Mouse (Mus musculus): ENCODE results near the gene Pced1b. TPM values are rescaled to one million over a fixed set of nuclear protein-coding genes. Genes with fewer than 3 reads are reported as not detected.
A peak's percentile ranks its signal among the peaks of the same experiment; 100 is the strongest.

Gene Pced1b
- polyA plus RNA-seq, 1 experiment = 5.6 TPM

DNA sequence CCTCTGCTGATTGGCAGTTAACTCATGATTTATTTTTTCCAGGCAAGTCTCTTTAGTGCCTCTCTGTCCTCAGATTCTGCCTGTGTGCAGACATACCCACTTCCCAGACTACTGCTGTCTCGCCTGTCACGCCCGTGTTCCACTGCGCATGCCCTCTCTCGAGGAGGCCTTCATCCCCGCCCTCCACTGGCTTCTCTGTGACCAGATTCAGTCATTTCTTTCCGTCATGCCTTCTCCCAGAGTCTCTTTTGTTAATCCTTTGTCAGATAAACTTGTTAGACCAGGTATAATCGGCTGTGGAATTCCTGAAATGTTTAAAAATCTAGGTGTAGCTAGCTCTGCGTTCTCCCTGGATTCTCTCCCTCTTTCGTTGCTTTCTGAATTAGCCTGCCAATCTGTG, 23.5 kb upstream of the Pced1b start:
- Histone ChIP-seq H3K4me1 (ENCODE audit: control insufficient read depth, insufficient read depth, insufficient read length, low read length) (no peaks in the 10 kb centered on the region), H3K27ac (ENCODE audit: insufficient read depth, low read depth, low read length) (no peak overlapping the region), H3K36me3 (ENCODE audit: control insufficient read depth, insufficient read depth, low read length) (no peaks in the 10 kb centered on the region), H3K4me3 (ENCODE audit: low read depth, low read length) (no peak overlapping the region), H3K27me3 (ENCODE audit: control insufficient read depth, insufficient read depth, low read length) (no peaks in the 10 kb centered on the region)
- TF ChIP-seq CTCF (IDR thresholded peaks at IDR 0.05; ENCODE audit: extremely low read depth, insufficient read length, insufficient replicate concordance, low read depth, low read length) (no peak), POLR2A (IDR thresholded peaks at IDR 0.05; ENCODE audit: low read depth, low read length) (no peak)
- 49% methylated on average over 10 of the region's 10 CpGs for WGBS

DNA sequence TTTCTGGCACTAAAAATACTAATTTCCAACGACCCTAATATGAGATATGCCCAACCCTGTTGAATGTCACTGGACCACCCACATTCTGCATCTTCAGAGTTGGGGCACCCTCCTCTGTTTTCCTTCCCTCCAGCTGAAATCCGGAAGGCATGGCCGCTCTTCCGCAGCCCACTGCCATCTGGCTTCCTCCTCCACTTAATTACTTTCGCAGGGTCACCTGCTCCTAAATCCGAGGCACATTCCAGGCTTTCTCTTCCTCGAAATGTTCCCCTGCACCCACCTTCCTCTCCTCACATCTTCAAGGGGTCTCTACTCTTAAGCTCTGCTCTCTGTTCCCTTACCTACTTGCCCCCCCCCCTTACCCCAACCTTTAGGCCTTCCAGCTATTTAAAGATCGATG, 22.9 kb upstream of the Pced1b start:
- H3K36me3 ChIP-seq (ENCODE audit: control insufficient read depth, insufficient read depth, low read length) = no peaks in the 10 kb centered on the region
- no peak overlapping the region for H3K4me3 ChIP-seq (ENCODE audit: low read depth, low read length)
- H3K27me3 ChIP-seq (ENCODE audit: control insufficient read depth, insufficient read depth, low read length) = no peaks in the 10 kb centered on the region
- TF ChIP-seq POLR2A (IDR thresholded peaks at IDR 0.05; ENCODE audit: low read depth, low read length) (no peak), CTCF (IDR thresholded peaks at IDR 0.05; ENCODE audit: extremely low read depth, insufficient read length, insufficient replicate concordance, low read depth, low read length) (no peak)
- H3K4me1 ChIP-seq (ENCODE audit: control insufficient read depth, insufficient read depth, insufficient read length, low read length) = no peaks in the 10 kb centered on the region
- H3K27ac ChIP-seq (ENCODE audit: insufficient read depth, low read depth, low read length) = no peak overlapping the region
- 74% methylated on average over 8 of the region's 8 CpGs for WGBS

DNA sequence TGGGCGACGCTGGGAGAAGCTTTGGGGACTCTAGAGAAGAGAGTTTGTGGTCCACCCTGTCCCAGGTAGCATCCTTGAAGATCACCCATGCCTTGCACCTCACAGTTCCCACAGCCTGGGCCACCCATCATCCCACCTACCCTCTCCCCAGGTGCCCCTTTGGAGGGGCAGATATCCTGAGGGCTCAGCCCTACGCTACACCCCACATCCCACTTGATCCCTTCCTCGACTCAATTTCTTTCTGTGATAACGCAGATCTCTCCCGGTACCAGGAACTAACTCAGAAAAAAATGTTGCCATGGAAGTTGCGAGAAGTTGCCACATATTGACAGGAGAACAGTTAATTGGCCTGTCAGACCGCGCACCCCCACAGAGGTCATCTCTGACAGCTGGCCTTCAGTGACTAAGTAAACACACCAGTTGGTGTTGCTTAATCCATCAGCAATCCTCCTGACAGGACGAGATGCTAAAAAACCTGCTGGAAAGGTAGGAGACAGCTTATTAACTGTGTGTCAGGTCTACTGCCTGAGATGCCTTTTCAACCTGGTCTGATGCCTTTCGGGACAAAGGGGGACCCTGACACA, 17.3 kb upstream of the Pced1b start:
- 46% methylated on average over 11 of the region's 11 CpGs for WGBS
- no peak overlapping the region for H3K27ac ChIP-seq (ENCODE audit: insufficient read depth, low read depth, low read length)
- no peaks in the 10 kb centered on the region for H3K4me1 ChIP-seq (ENCODE audit: control insufficient read depth, insufficient read depth, insufficient read length, low read length)
- no peaks in the 10 kb centered on the region for H3K27me3 ChIP-seq (ENCODE audit: control insufficient read depth, insufficient read depth, low read length)
- H3K4me3 ChIP-seq (ENCODE audit: low read depth, low read length) = no peak overlapping the region
- H3K36me3 ChIP-seq (ENCODE audit: control insufficient read depth, insufficient read depth, low read length) = no peaks in the 10 kb centered on the region
- TF ChIP-seq POLR2A (IDR thresholded peaks at IDR 0.05; ENCODE audit: low read depth, low read length) (no peak), CTCF (IDR thresholded peaks at IDR 0.05; ENCODE audit: extremely low read depth, insufficient read length, insufficient replicate concordance, low read depth, low read length) (no peak)

DNA sequence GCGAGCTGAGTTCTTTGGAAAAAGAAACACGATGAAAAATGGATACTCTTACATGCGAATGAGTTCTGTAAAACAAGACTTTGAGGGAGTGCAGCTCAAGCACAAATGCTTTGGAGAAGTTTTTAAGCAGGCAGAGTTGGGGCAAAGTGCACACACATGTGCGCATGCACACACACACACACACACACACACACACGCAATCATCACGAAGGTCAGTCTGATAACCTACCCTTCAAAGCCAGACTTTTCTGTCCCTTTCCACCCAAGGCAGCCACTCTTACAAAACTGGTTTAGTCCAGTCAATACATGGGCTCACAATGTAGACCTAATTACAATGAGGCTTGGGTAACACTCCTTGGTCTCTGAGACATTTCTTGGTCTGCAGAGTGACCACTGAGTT, 12.8 kb upstream of the Pced1b start:
- Histone ChIP-seq H3K27me3 (ENCODE audit: control insufficient read depth, insufficient read depth, low read length) (no peaks in the 10 kb centered on the region), H3K4me1 (ENCODE audit: control insufficient read depth, insufficient read depth, insufficient read length, low read length) (no peaks in the 10 kb centered on the region), H3K27ac (ENCODE audit: insufficient read depth, low read depth, low read length) (no peak overlapping the region), H3K36me3 (ENCODE audit: control insufficient read depth, insufficient read depth, low read length) (no peaks in the 10 kb centered on the region), H3K4me3 (ENCODE audit: low read depth, low read length) (no peak overlapping the region)
- no peak for TF ChIP-seq CTCF (IDR thresholded peaks at IDR 0.05; ENCODE audit: extremely low read depth, insufficient read length, insufficient replicate concordance, low read depth, low read length)
- no peak for TF ChIP-seq POLR2A (IDR thresholded peaks at IDR 0.05; ENCODE audit: low read depth, low read length)
- WGBS = 66% methylated on average over 6 of the region's 6 CpGs

DNA sequence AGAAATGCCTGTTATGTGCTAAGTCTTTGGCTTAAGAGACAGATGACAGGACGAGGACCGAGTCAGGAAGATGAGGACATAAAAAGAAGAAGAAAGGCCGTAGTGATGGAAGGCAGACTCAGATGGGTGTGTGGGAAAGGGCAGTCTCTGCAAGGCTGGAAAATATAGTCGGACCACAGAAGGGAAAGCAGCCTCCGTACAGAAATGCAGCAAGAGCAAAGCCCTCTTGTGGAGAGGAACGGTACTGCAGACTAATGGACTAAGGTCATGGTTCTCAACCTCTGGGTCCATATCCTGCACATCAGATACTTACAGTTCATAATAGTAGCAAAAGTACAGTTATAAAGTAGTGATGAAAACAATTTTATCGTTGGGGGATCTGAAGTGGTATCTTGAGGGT, 11.7 kb upstream of the Pced1b start:
- no peak overlapping the region for H3K27ac ChIP-seq (ENCODE audit: insufficient read depth, low read depth, low read length)
- H3K4me3 ChIP-seq (ENCODE audit: low read depth, low read length) = no peak overlapping the region
- no peaks in the 10 kb centered on the region for H3K36me3 ChIP-seq (ENCODE audit: control insufficient read depth, insufficient read depth, low read length)
- TF ChIP-seq POLR2A (IDR thresholded peaks at IDR 0.05; ENCODE audit: low read depth, low read length) (no peak), CTCF (IDR thresholded peaks at IDR 0.05; ENCODE audit: extremely low read depth, insufficient read length, insufficient replicate concordance, low read depth, low read length) (peak; percentile 65; the same call in 1 of the 2 replicates)
- 25% methylated on average over 7 of the region's 7 CpGs for WGBS
- no peaks in the 10 kb centered on the region for H3K4me1 ChIP-seq (ENCODE audit: control insufficient read depth, insufficient read depth, insufficient read length, low read length)
- H3K27me3 ChIP-seq (ENCODE audit: control insufficient read depth, insufficient read depth, low read length) = no peaks in the 10 kb centered on the region

DNA sequence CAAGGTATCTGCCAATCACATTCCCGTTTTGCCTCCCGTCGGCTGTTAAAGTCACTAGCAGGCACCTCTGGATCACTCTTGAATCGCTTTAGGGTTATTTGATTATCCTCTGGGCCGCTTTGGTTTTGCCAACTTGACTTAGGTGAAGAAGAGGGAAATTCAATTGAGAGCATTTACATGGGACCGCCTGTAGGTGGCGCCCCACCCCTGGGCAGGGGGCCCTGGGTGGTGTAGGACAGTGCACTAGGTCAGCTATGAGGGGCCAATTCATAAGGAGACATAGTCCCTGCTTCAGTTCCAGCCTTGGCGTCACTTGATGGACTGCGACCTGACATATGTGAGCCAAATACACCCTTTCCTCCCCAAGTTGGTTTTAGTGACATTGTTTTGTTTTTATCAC, 10.0 kb upstream of the Pced1b start:
- H3K4me3 ChIP-seq (ENCODE audit: low read depth, low read length) = no peak overlapping the region
- 46% methylated on average over 9 of the region's 9 CpGs for WGBS
- H3K27me3 ChIP-seq (ENCODE audit: control insufficient read depth, insufficient read depth, low read length) = no peaks in the 10 kb centered on the region
- H3K4me1 ChIP-seq (ENCODE audit: control insufficient read depth, insufficient read depth, insufficient read length, low read length) = no peaks in the 10 kb centered on the region
- no peak overlapping the region for H3K27ac ChIP-seq (ENCODE audit: insufficient read depth, low read depth, low read length)
- TF ChIP-seq POLR2A (IDR thresholded peaks at IDR 0.05; ENCODE audit: low read depth, low read length) = no peak
- peak; percentile 67; the same call in 1 of the 2 replicates for TF ChIP-seq CTCF (IDR thresholded peaks at IDR 0.05; ENCODE audit: extremely low read depth, insufficient read length, insufficient replicate concordance, low read depth, low read length)
- H3K36me3 ChIP-seq (ENCODE audit: control insufficient read depth, insufficient read depth, low read length) = no peaks in the 10 kb centered on the region

DNA sequence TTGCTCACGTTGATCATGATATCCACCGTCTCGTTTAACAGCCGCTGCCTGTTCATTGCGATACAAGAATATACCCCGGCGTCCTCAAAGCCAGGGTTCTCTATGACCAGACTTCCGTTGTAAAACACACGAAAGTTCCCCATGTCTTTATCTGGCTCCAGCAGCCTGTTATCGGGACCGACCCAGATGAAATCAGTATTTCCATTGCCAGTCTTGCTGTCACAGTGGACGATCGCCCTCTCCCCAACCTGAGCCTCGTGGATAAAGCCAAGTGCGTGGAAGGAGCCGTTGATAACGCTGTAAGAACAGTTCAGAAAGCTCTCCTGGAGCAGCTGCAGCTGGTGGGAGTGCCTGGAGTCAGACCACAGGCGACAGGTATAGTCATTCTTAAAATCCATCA, 1.5 kb upstream of the Pced1b start:
- 59% methylated on average over 18 of the region's 18 CpGs for WGBS
- Histone ChIP-seq H3K4me3 (ENCODE audit: low read depth, low read length) (no peak overlapping the region), H3K4me1 (ENCODE audit: control insufficient read depth, insufficient read depth, insufficient read length, low read length) (no peaks in the 10 kb centered on the region), H3K36me3 (ENCODE audit: control insufficient read depth, insufficient read depth, low read length) (no peaks in the 10 kb centered on the region), H3K27ac (ENCODE audit: insufficient read depth, low read depth, low read length) (no peak overlapping the region), H3K27me3 (ENCODE audit: control insufficient read depth, insufficient read depth, low read length) (peaks cover 21% of the 10 kb centered on the region)
- TF ChIP-seq POLR2A (IDR thresholded peaks at IDR 0.05; ENCODE audit: low read depth, low read length) (no peak), CTCF (IDR thresholded peaks at IDR 0.05; ENCODE audit: extremely low read depth, insufficient read length, insufficient replicate concordance, low read depth, low read length) (no peak)

Data from small intestine, adult 2 months (tissue).